Mouse (Mus musculus) olfactory bulb, adult 2 months (tissue): ENCODE measurements around the gene Ss18l1. TPM values are rescaled to one million over a fixed set of nuclear protein-coding genes. Genes with fewer than 3 reads are reported as not detected.

ENCODE experiments used
- H3K27ac ChIP-seq: fragments of 200-500 bp; 2 replicates; pipeline ENCODE4 v1.5.1; 2012; ENCODE audit warnings: low read depth, low read length; ENCODE audit not compliant: insufficient read depth
- H3K4me1 ChIP-seq: fragments of 200-500 bp; 2 replicates; pipeline ENCODE4 v1.6.1; 2012; ENCODE audit warnings: low read length; ENCODE audit not compliant: control insufficient read depth, insufficient read depth
- H3K4me3 ChIP-seq: fragments of 200-500 bp; 2 replicates; pipeline ENCODE4 v1.5.1; 2012; ENCODE audit warnings: mild to moderate bottlenecking, low read depth, low read length, moderate library complexity; ENCODE audit not compliant: insufficient read depth
- CTCF ChIP-seq: fragments of 200-500 bp; IDR thresholded peaks from 2 replicates; pipeline ENCODE4 v1.5.1; 2012; ENCODE audit warnings: low read depth, mild to moderate bottlenecking, low read length, moderate library complexity; ENCODE audit not compliant: insufficient read depth
- POLR2A ChIP-seq: fragments of 200-500 bp; IDR thresholded peaks from 2 replicates; pipeline ENCODE4 v1.6.1; 2012; ENCODE audit warnings: mild to moderate bottlenecking, low read depth, low read length, moderate library complexity; ENCODE audit not compliant: insufficient read depth
- WGBS: fragments of 180-500 bp; shearing (Covaris S2); methylation state at CpG from one replicate; pipeline ENCODE4 v1.1.7; 2018; 5-methylcytosine and 5-hydroxymethylcytosine counted together
- polyA plus RNA-seq: library from polyadenylated mRNA; stranded (reverse); fragments of >200 nt; gene quantifications from 2 replicates; pipeline ENCODE4 v1.2.4, GENCODE M21; 2012; ENCODE audit warnings: low replicate concordance; ENCODE audit not compliant: missing spikeins, insufficient read depth, insufficient read length

Gene Ss18l1
- polyA plus RNA-seq, 1 experiment = not detected

DNA sequence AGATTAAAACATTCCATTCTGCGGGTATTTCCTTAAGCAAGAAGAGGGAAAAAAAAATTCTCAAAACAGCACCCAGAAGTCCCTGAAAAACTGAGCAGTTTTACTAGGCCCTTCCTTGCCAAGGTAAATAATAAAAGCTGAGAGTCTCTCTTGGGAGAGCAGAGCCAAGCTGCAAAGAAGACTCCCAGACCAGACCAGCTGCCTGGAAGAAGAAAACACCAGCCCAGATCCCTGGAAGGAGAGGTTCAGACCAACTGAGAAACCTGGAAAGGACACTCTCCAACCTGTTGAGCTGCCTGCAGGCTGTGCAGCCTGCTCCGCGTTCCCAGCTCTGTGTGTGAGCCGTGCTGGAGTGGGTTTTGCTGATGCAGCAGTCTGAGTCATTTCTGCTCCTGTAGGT is 24.7 kb upstream of the Ss18l1 start:
- Histone ChIP-seq H3K4me3 (no peak overlapping the region), H3K4me1 (no peaks in the 10 kb centered on the region), H3K27ac (no peak overlapping the region)
- 67% methylated on average over 4 of the region's 4 CpGs for WGBS
- TF ChIP-seq CTCF = no peak
- TF ChIP-seq POLR2A = no peak

DNA sequence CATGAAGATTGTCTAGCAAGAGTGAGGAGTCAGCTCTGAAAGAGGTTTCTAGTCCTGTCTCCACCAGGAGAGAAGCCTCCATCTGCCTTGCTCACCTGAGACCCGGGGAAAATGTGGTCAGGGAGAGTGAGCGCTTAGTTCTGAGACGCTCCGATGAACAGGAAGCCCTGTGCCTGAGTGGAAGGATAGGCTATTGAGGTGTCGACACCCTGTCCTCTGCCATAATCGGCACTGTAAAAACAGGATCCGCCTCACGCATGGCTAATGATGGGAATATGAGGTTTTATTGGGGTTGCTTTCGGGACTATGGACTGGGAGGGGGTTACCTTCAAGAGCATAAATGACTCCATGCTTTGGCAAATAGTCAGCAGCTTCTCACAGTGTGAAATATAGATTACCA is 23.7 kb upstream of the Ss18l1 start:
- TF ChIP-seq CTCF (no peak), POLR2A (no peak)
- 87% methylated on average over 9 of the region's 9 CpGs for WGBS
- H3K4me3 ChIP-seq = no peak overlapping the region
- no peaks in the 10 kb centered on the region for H3K4me1 ChIP-seq
- H3K27ac ChIP-seq = no peak overlapping the region

- no peak for TF ChIP-seq POLR2A
- TF ChIP-seq CTCF = no peak
- Histone ChIP-seq H3K4me1 (no peaks in the 10 kb centered on the region), H3K4me3 (no peak overlapping the region), H3K27ac (no peak overlapping the region)
- 75% methylated on average over 7 of the region's 7 CpGs for WGBS
These were observed 22.1 kb upstream of the Ss18l1 start for GRCm38 (mm10) chr2:180020091-180020661.

DNA sequence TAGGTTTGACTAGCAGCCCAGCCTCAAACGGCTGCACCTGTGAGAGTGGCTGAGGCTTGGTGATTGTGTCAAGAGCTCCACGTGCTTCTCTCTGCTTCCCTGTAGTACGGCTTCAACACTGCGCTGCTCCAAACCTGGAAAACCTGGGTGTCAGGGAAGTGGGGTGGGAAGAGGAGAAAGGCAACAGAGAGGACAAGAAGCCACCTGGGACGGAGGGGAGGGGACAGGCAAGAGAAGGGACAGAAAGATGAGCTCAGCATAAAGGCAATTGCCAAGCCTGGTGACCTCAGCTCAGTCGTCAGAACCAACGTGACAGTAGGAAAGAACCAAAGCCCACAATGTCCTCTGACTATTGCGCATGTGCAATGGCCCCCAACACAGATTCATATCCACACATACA is 21.4 kb upstream of the Ss18l1 start:
- Histone ChIP-seq H3K27ac (no peak overlapping the region), H3K4me3 (no peak overlapping the region), H3K4me1 (peaks cover 4% of the 10 kb centered on the region; the same call in 1 of the 2 replicates)
- WGBS = 83% methylated on average over 8 of the region's 8 CpGs
- TF ChIP-seq CTCF (no peak), POLR2A (no peak)

DNA sequence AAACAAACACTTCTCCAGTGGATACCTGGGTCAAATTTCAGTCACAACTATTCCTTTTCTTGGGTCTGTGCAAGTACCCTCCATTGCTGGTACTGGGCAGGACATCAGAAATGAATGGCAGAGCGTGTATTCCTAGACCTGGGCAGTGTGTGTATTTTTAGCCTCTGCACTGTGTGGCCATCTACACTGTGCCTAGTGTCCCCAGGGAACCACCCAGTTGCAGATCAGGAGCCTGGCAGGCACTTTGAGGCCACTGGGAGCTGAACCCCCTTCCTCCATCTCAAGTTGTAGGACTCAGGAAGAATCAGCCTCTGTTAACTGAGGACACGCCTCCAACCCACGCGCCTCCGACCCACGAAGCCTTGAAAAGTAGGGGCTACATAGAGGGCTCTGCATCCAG is 19.6 kb upstream of the Ss18l1 start:
- TF ChIP-seq POLR2A = no peak
- TF ChIP-seq CTCF = no peak
- WGBS = 63% methylated on average over 6 of the region's 6 CpGs
- Histone ChIP-seq H3K4me1 (peaks cover 14% of the 10 kb centered on the region), H3K27ac (no peak overlapping the region), H3K4me3 (no peak overlapping the region)

GRCm38 (mm10) chr2:180024401-180025098 is 17.8 kb upstream of the Ss18l1 start, which contains the start of gene Lsm14b:
Gene Lsm14b, plus strand, starts transcription at chr2:180024987.
- Histone ChIP-seq H3K27ac (peak within 1 kb of the TSS; percentile 71), H3K4me3 (peak within 1 kb of the TSS; percentile 71), H3K4me1 (peaks cover 22% of the 10 kb centered on the region)
- TF ChIP-seq POLR2A = peak; percentile 78; the same call in 1 of the 2 replicates
- TF ChIP-seq CTCF = no peak
- WGBS = under 1% methylated on average over 80 of the region's 80 CpGs

GRCm38 (mm10) chr2:180025135-180025860 is 17.0 kb upstream of the Ss18l1 start:
- under 1% methylated on average over 84 of the region's 84 CpGs for WGBS
- TF ChIP-seq POLR2A = no peak
- TF ChIP-seq CTCF = no peak
- H3K4me1 ChIP-seq = peaks cover 22% of the 10 kb centered on the region

GRCm38 (mm10) chr2:180025861-180026200 is 16.5 kb upstream of the Ss18l1 start:
- WGBS = 10% methylated on average over 6 of the region's 6 CpGs

More at GRCm38 (mm10) chr2:180025135-180025860, 17.0 kb upstream of the Ss18l1 start:
- Histone ChIP-seq H3K27ac (peak overlapping the region; percentile 71), H3K4me3 (peak overlapping the region; percentile 71)

GRCm38 (mm10) chr2:180027768-180028167 is 14.5 kb upstream of the Ss18l1 start:
- TF ChIP-seq CTCF (no peak), POLR2A (no peak)
- no peak overlapping the region for H3K27ac ChIP-seq
- H3K4me3 ChIP-seq = peak overlapping the region; percentile 8; the same call in 1 of the 2 replicates
- 57% methylated on average over 9 of the region's 9 CpGs for WGBS
- H3K4me1 ChIP-seq = peaks cover 22% of the 10 kb centered on the region

More at GRCm38 (mm10) chr2:180025861-180026200, 16.5 kb upstream of the Ss18l1 start:
- Histone ChIP-seq H3K27ac (no peak overlapping the region), H3K4me3 (peak overlapping the region; percentile 71), H3K4me1 (peaks cover 22% of the 10 kb centered on the region)
- no peak for TF ChIP-seq POLR2A
